Mouse (Mus musculus): ENCODE results near the gene Unk.

Gene Unk

DNA sequence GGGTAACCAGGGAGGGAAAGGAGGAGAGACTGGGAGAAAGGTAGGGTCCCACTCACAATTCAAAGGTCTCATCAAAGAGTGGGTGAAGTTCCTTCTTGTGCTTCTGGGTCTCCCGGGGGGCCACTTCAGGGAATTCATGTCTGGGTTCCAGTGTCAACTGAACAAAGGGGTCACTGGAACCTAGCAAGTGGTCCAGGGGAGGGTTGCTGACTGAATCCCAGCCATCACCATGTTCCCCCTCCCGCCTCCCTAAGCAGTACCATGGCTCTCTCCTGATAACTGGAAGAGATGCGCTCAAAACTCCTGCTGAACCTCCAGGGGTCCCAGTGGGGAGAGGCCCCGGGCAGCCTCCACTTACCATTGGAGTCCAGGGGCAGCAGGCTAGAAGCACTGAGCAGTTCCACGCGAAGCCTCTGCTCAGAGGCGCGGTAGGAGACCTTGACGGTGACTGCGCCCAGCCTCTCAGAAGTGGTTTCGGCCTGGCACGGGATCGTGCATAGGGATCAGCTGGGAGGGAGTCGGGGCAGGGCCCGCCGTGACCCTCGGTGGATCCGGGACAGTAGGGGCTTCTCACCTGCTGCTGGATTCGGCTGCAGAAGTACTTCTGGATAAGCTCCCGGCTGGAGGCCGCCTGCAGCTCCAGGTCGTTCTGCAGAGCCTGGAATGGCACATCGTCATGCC, 34.2 kb downstream of the Unk start:
- no peak for DNase-seq

DNA sequence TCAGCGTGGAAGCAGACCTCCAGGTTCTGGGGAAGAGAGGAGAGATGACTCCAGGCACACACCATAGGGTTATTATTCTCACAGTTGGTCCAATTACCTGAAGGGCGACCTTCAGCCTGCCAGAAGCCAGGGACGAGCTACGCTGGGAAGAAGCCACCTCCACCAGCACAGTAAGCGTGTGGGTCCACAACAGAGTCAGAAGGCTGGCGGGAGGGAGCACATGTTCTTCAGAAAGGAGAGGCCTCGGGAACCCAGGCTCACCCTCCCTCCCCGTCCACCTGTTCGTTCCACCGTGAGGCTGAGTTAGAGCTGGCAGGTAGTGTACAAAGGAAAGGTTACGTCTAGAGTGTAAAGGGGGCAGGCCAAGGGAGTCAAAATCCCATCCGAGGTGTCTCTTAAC, 35.2 kb downstream of the Unk start:
- no peak for DNase-seq

DNA sequence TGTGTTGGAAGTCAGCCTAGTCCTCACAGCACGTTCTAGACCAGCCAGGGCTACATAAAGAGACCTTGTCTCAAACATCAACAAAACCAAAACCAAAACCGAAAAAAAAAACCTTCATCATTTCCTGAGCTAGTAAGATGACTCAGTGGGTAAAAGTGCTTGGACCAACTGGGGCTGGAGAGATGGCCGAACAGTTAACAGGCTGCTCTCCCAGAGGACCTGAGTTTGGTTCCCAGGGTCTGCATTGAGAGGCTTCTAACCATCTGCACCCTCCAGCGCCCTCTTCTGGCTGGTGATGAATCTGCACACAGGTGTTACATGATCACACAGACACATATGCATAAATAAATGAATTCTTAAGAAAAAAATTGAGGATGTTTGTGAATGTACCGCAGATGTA, 41.4 kb downstream of the Unk start:
- no peak for DNase-seq

GRCm38 (mm10) chr11:116072608-116073007, 42.5 kb downstream of the Unk start:
- DNase-seq, result no peak

GRCm38 (mm10) chr11:116074436-116074991, 44.4 kb downstream of the Unk start:
- DNase-seq, result no peak

DNA sequence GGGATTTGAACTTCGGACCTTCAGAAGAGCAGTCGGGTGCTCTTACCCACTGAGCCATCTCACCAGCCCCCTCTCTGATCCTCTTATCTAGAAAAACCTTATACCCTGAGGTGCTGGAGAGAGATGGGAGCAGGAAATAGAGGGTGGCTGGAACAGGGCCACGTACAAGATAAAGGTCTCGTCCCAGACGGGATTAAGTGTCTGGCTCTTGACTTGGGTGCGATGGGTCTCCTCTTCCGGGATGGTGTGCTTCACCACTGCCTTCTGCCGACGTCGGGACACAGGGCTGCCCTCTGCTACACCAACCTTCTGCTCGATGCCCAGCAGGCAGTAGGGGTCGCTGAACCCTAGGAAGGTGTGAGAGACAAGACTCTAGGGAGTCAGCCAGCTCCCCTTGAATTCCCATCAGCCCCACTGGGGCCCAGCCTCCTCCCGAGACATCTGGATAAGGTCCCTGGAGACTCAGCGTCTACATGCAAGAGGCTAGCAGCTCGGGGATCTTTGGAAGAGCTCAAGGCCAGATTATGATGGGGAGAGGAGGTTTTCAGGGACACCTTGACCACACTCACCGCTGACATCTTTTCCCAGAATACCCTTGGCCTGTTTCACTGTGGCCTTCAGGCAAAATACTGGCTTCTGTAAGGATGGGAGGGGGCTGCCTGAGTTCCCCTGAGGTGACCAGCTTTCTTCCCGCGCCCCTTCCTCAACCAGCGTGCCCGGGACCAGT, 45.6 kb downstream of the Unk start:
- DNase-seq, result no peak

DNA sequence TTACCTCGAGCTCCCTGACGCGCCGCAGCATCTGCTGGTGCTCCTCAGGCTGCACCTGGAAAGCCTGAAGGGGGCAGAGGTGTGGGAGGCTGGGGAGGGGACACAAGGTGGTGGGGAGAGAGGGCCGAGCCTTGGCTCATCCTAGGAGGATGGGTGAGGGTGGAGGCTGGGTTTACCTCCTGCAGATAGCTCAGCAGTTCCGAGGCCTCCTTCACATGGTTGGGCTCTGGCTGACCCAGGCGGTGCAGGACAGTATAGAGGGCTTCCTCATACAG, 46.1 kb downstream of the Unk start:
- DNase-seq, result no peak

- no peak for DNase-seq
Measured at GRCm38 (mm10) chr11:116076836-116077235, 46.7 kb downstream of the Unk start.

DNA sequence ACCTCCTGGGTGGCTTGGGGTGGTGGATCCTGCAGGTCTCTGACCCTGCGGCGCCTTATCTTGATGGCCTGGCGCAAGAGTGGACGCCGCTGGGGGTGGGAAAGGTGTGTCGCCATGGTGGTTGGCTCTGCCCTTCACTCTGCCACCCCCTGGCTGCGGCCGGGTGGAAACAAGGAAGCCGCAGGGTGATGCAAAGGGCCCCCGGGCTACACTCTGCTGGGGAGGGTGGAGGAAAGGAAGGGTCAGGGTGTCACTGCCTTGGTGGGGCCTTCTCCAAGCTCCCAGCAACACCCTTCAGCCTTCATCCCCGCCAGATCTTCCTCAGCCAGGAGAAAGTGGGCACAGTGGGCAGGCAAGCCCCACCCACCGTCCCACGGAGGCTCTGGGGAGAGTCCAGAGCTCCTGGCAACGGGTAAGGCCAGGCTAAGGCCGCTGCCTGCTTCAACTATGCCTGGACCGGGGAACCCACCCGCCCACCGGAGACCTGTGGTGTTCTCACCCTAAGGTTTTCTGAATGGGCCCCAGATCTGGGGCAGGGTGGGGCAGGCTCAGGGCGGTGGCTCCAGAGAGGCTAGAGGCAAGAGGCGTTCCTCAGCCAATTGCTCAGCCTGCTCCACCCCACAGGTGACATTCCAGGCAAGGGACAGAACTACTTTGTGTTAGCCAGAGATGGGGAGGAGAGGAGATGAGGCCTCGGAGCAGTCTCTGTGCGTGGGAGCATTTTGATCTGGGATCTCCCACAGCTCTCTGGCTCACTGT, 47.5 kb downstream of the Unk start, which contains the start of gene Unc13d:
Gene Unc13d, minus strand, starts transcription at position 516 of the 759 bp plus-strand sequence.
- DNase-seq, result no peak

GRCm38 (mm10) chr11:116078221-116078620, 48.1 kb downstream of the Unk start:
- no peak for DNase-seq

- no peak for DNase-seq
Measured at GRCm38 (mm10) chr11:116078676-116079320, 48.7 kb downstream of the Unk start.

- DNase-seq, result no peak
Measured at GRCm38 (mm10) chr11:116079511-116079910, 49.4 kb downstream of the Unk start.

DNA sequence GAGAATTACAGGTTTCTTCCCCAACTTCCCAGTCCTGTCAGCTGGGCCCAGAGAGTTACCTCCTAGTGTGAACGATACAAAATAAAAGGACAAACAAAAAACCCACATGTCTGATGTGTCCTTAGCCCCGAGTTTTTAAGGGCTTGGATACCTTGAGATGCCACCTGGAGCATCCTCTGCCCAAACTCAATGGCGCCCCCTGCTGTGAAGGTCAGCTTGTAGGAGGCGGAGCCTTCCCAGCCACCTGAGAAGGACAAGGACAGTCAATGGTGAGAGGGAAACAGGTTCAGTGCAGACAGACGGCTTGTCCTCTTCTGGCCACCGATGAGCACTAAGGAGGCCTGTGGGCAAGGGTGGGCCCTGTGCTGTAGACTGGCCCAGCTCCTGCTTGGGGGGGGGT, 51.0 kb downstream of the Unk start:
- DNase-seq, result peak in 1 of 2 experiments; percentile 69

GRCm38 (mm10) chr11:116083096-116083672, 53.1 kb downstream of the Unk start:
- DNase-seq, result no peak

DNA sequence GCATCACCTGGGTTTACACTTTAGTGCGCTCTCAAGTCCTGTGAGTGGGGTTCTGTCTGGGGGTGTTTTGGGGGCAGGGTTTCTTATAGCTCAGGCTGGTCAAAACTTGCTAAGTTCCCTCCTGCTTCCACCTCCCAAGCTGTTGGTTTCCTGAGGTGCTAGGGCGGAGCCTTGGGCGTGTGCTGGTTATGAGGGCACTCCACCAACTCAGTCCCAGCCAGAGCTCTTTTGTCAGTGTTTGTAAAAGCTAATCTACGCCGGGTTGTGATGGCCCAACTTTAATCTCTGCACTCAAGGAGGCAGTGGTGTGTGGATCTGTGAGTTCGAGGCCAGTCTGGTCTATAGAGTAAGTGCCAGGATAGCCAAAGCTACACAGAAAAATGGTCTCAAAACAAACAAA, 54.0 kb downstream of the Unk start:
- DNase-seq, result no peak

DNA sequence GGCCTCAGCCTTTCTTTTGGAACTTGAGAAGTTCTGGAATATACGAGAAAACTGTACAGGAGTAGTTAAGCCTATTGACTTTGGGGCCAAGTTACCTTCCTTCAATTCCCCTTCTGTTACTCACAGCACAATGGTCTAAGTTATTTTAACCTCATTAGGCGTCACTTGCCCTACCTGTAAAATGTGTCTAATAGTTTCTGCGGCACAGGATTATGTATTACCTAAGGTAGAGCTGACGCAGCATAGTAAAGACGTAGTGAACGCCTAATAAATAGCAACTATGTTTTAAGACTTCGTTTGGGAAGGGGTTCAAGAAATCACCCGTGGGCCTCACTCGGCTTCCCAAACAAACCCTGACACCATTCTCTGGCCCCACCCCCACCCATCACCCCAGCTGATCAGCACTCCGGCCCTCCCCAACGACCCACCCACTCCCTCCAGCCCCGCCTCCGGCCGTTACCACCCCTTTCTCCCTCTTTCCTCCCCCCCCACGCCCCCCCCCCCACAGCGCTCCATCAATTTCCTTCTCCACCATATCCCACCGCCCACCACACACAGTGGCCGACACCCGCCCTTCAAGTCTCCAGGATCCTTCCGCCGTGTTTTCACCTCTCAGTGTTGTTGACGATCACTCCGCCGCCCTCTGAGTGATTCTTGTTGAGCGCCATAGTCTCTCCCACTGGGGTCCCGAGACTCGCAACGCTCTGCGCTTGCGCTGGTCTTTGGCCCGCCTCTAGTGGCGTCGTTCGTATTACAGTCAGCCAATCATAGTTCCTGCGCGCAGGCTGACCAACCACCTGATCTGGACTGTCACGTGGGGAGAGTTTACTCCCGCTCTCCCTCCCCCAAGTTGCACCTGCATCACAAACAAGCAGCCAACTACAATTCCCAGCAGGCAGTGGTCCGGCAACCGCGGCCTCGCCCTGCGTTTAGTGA, 56.4 kb downstream of the Unk start, which contains the start of gene Wbp2:
Gene Wbp2, minus strand, starts transcription at position 738 of the 936 bp plus-strand sequence.
- DNase-seq, result peak; percentile 99

GRCm38 (mm10) chr11:116087194-116088130, 57.3 kb downstream of the Unk start:
- peak; percentile 91 to 94 for DNase-seq

DNA sequence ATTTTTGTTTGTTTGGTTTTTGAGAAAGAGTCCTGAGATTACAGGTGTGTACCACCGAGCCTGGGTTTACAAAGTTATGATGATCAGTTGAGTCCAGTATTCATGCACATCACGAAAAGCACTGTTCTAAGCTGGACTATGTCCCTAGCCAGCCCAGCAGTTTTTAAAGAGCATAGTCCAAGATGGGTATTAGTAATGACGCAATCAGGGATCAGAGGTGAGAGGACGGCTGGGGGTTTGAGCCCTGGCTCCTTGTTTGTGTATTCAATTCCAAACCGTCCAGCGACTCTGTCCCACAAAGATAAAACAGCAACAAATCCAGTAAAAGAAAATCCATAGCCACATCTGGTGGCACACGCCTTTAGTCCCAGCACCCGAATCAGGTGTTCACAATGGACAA, 58.1 kb downstream of the Unk start:
- peak; percentile 64 to 78 for DNase-seq

- DNase-seq, result peak in 1 of 2 experiments; percentile 31
Measured at GRCm38 (mm10) chr11:116088741-116089394, 58.7 kb downstream of the Unk start.

GRCm38 (mm10) chr11:116089545-116089944, 59.4 kb downstream of the Unk start:
- no peak for DNase-seq
